Mouse (Mus musculus): ENCODE measurements around the gene Hic2. TPM values are rescaled to one million over a fixed set of nuclear protein-coding genes. Genes with fewer than 3 reads are reported as not detected.

Gene Hic2
- polyA plus RNA-seq, 1 experiment from 2014 or later: 8.6 TPM

- ATAC-seq (replicated peaks): no peak
- Histone ChIP-seq H3K4me3 (no peak overlapping the region), H3K27me3 (no peaks in the 10 kb centered on the region), H3K4me2 (replicated peaks) (no peak overlapping the region), H3K9me3 (no peaks in the 10 kb centered on the region), H3K4me1 (no peaks in the 10 kb centered on the region), H3K36me3 (peaks cover 29% of the 10 kb centered on the region), H3K27ac (replicated peaks) (no peak overlapping the region), H3K9ac (replicated peaks) (no peak overlapping the region)
- 89% methylated on average over 1 of the region's 1 CpGs for WGBS
Observed at GRCm38 (mm10) chr16:17261341-17261740, 28.0 kb downstream of the Hic2 start.

- H3K4me1 ChIP-seq: no peaks in the 10 kb centered on the region
- no peaks in the 10 kb centered on the region for H3K9me3 ChIP-seq
- no peak for ATAC-seq (replicated peaks)
- 76% methylated on average over 3 of the region's 3 CpGs for WGBS
- H3K27ac ChIP-seq (replicated peaks): no peak overlapping the region
- H3K9ac ChIP-seq (replicated peaks): no peak overlapping the region
- H3K4me3 ChIP-seq: no peak overlapping the region
- H3K27me3 ChIP-seq: no peaks in the 10 kb centered on the region
- H3K36me3 ChIP-seq: 0 out of 2 replicates have a peak, but pooled peaks cover 5% of the 10 kb centered on the region
- no peak overlapping the region for H3K4me2 ChIP-seq (replicated peaks)
Observed at GRCm38 (mm10) chr16:17266113-17266512, 32.7 kb downstream of the Hic2 start.

GRCm38 (mm10) chr16:17267937-17268336 lies 34.6 kb downstream of the Hic2 start:
- Histone ChIP-seq H3K9me3 (no peaks in the 10 kb centered on the region), H3K36me3 (no peaks in the 10 kb centered on the region), H3K27ac (replicated peaks) (no peak overlapping the region), H3K4me2 (replicated peaks) (no peak overlapping the region), H3K4me3 (no peak overlapping the region), H3K9ac (replicated peaks) (no peak overlapping the region), H3K27me3 (no peaks in the 10 kb centered on the region), H3K4me1 (no peaks in the 10 kb centered on the region)
- no peak for ATAC-seq (replicated peaks)
- WGBS: 79% methylated on average over 5 of the region's 5 CpGs

GRCm38 (mm10) chr16:17269872-17270271 lies 36.5 kb downstream of the Hic2 start:
- no peaks in the 10 kb centered on the region for H3K9me3 ChIP-seq
- H3K4me3 ChIP-seq: no peak overlapping the region
- no peak overlapping the region for H3K9ac ChIP-seq (replicated peaks)
- H3K27ac ChIP-seq (replicated peaks): no peak overlapping the region
- ATAC-seq (replicated peaks): no peak
- H3K4me1 ChIP-seq: no peaks in the 10 kb centered on the region
- no peaks in the 10 kb centered on the region for H3K27me3 ChIP-seq
- 88% methylated on average over 5 of the region's 5 CpGs for WGBS
- H3K36me3 ChIP-seq: no peaks in the 10 kb centered on the region
- no peak overlapping the region for H3K4me2 ChIP-seq (replicated peaks)

- Histone ChIP-seq H3K36me3 (no peaks in the 10 kb centered on the region), H3K9me3 (no peaks in the 10 kb centered on the region), H3K27me3 (no peaks in the 10 kb centered on the region), H3K27ac (replicated peaks) (no peak overlapping the region), H3K4me3 (no peak overlapping the region), H3K9ac (replicated peaks) (no peak overlapping the region), H3K4me2 (replicated peaks) (no peak overlapping the region), H3K4me1 (no peaks in the 10 kb centered on the region)
- no peak for ATAC-seq (replicated peaks)
- 75% methylated on average over 4 of the region's 4 CpGs for WGBS
Observed at GRCm38 (mm10) chr16:17271124-17271523, 37.8 kb downstream of the Hic2 start.

- no peak overlapping the region for H3K4me3 ChIP-seq
- WGBS: 75% methylated on average over 6 of the region's 6 CpGs
Observed at GRCm38 (mm10) chr16:17271856-17272255, 38.5 kb downstream of the Hic2 start.

GRCm38 (mm10) chr16:17275721-17276120 lies 42.3 kb downstream of the Hic2 start, which contains the start of gene Tmem191c:
Gene Tmem191c (plus strand): TSS chr16:17276077.
- H3K9ac ChIP-seq (replicated peaks): peak within 1 kb of the TSS; percentile 55
- 58% methylated on average over 7 of the region's 7 CpGs for WGBS
- H3K9me3 ChIP-seq: no peaks in the 10 kb centered on the region
- H3K36me3 ChIP-seq: peaks cover 13% of the 10 kb centered on the region
- no peak for ATAC-seq (replicated peaks)
- H3K4me1 ChIP-seq: peaks cover 22% of the 10 kb centered on the region
- H3K27ac ChIP-seq (replicated peaks): peak within 1 kb of the TSS; percentile 74
- H3K27me3 ChIP-seq: peaks cover 26% of the 10 kb centered on the region; the same call in 1 of the 2 replicates
- peak within 1 kb of the TSS; percentile 53 for H3K4me3 ChIP-seq
- H3K4me2 ChIP-seq (replicated peaks): peak within 1 kb of the TSS; percentile 94

More at GRCm38 (mm10) chr16:17271856-17272255, 38.5 kb downstream of the Hic2 start:
- Histone ChIP-seq H3K9ac (replicated peaks) (no peak overlapping the region), H3K36me3 (no peaks in the 10 kb centered on the region), H3K27me3 (peaks cover 4% of the 10 kb centered on the region; the same call in 1 of the 2 replicates), H3K4me1 (peaks cover 7% of the 10 kb centered on the region), H3K9me3 (no peaks in the 10 kb centered on the region), H3K27ac (replicated peaks) (no peak overlapping the region), H3K4me2 (replicated peaks) (no peak overlapping the region)
- no peak for ATAC-seq (replicated peaks)

GRCm38 (mm10) chr16:17276164-17277151 lies 43.1 kb downstream of the Hic2 start:
- H3K9me3 ChIP-seq: no peaks in the 10 kb centered on the region
- under 1% methylated on average over 62 of the region's 62 CpGs for WGBS
- peak overlapping the region; percentile 55 for H3K9ac ChIP-seq (replicated peaks)
- peaks cover 26% of the 10 kb centered on the region; the same call in 1 of the 2 replicates for H3K27me3 ChIP-seq
- peak overlapping the region; percentile 74 for H3K27ac ChIP-seq (replicated peaks)
- peak overlapping the region; percentile 53 for H3K4me3 ChIP-seq
- peaks cover 19% of the 10 kb centered on the region for H3K36me3 ChIP-seq
- peak overlapping the region; percentile 94 for H3K4me2 ChIP-seq (replicated peaks)
- peaks cover 22% of the 10 kb centered on the region for H3K4me1 ChIP-seq
- peak; percentile 86 for ATAC-seq (replicated peaks)

GRCm38 (mm10) chr16:17277342-17278211 lies 44.2 kb downstream of the Hic2 start:
- Histone ChIP-seq H3K4me3 (peak overlapping the region; percentile 53), H3K9me3 (no peaks in the 10 kb centered on the region), H3K9ac (replicated peaks) (peak overlapping the region; percentile 46), H3K27ac (replicated peaks) (no peak overlapping the region), H3K4me1 (peaks cover 22% of the 10 kb centered on the region), H3K27me3 (peaks cover 26% of the 10 kb centered on the region; the same call in 1 of the 2 replicates), H3K36me3 (peaks cover 30% of the 10 kb centered on the region), H3K4me2 (replicated peaks) (peak overlapping the region; percentile 94)
- ATAC-seq (replicated peaks): peak; percentile 33; the same call in 1 of the 2 replicates
- WGBS: 3% methylated on average over 61 of the region's 61 CpGs

GRCm38 (mm10) chr16:17280471-17280870 lies 47.1 kb downstream of the Hic2 start:
- peaks cover 53% of the 10 kb centered on the region for H3K36me3 ChIP-seq

GRCm38 (mm10) chr16:17283151-17283550 lies 49.8 kb downstream of the Hic2 start:
- Histone ChIP-seq H3K9ac (replicated peaks) (no peak overlapping the region), H3K9me3 (no peaks in the 10 kb centered on the region), H3K4me1 (peaks cover 2% of the 10 kb centered on the region), H3K27ac (replicated peaks) (no peak overlapping the region), H3K4me2 (replicated peaks) (no peak overlapping the region), H3K4me3 (no peak overlapping the region), H3K27me3 (peaks cover 8% of the 10 kb centered on the region; the same call in 1 of the 2 replicates), H3K36me3 (peaks cover 76% of the 10 kb centered on the region)
- WGBS: 72% methylated on average over 6 of the region's 6 CpGs
- ATAC-seq (replicated peaks): no peak

More at GRCm38 (mm10) chr16:17280471-17280870, 47.1 kb downstream of the Hic2 start:
- 88% methylated on average over 11 of the region's 11 CpGs for WGBS
- no peaks in the 10 kb centered on the region for H3K9me3 ChIP-seq
- H3K4me1 ChIP-seq: peaks cover 22% of the 10 kb centered on the region
- H3K4me2 ChIP-seq (replicated peaks): no peak overlapping the region
- no peak overlapping the region for H3K4me3 ChIP-seq
- H3K27me3 ChIP-seq: peaks cover 26% of the 10 kb centered on the region; the same call in 1 of the 2 replicates
- H3K9ac ChIP-seq (replicated peaks): no peak overlapping the region
- no peak overlapping the region for H3K27ac ChIP-seq (replicated peaks)
- ATAC-seq (replicated peaks): no peak
